Mouse (Mus musculus) myocyte (in vitro differentiated cells): ENCODE measurements around the gene Creld2. TPM values are rescaled to one million over a fixed set of nuclear protein-coding genes. Genes with fewer than 3 reads are reported as not detected.
"Not testable (repeated sequence)": the region's sequence is repeated elsewhere in the genome, so short reads cannot be mapped to it uniquely, and the experiment has no call there.

Experiments used
- H3K27me3 ChIP-seq: one replicate; pipeline ENCODE4 v1.6.1; 2011; ENCODE audit not compliant: control insufficient read depth, insufficient read depth, insufficient read length
- H3K36me3 ChIP-seq: one replicate; pipeline ENCODE4 v1.6.1; 2011; ENCODE audit not compliant: control insufficient read depth, insufficient read depth
- H3K4me2 ChIP-seq: one replicate; pipeline ENCODE4 v1.6.1; 2011; ENCODE audit warnings: low read depth, control low read depth
- H3K4me3 ChIP-seq: one replicate; pipeline ENCODE4 v1.5.1; 2011; ENCODE audit warnings: mild to moderate bottlenecking, control low read depth, moderate library complexity
- H3K79me2 ChIP-seq: one replicate; pipeline ENCODE4 v1.6.1; 2011; ENCODE audit not compliant: control insufficient read depth, insufficient read depth
- H3ac ChIP-seq: one replicate; pipeline ENCODE4 v1.6.1; 2011; ENCODE audit not compliant: control insufficient read depth, insufficient read length
- CEBPB ChIP-seq: IDR thresholded peaks from 2 replicates; pipeline ENCODE4 v1.6.1; 2011; ENCODE audit warnings: mild to moderate bottlenecking, moderate library complexity; ENCODE audit not compliant: poor library complexity, insufficient read depth, severe bottlenecking
- E2F4 ChIP-seq: IDR thresholded peaks from one replicate; pipeline ENCODE4 v1.6.1; 2011; ENCODE audit warnings: mild to moderate bottlenecking, control low read depth, moderate library complexity; ENCODE audit not compliant: insufficient read depth
- MAX ChIP-seq: IDR thresholded peaks from one replicate; pipeline ENCODE4 v1.6.1; 2011; ENCODE audit warnings: low read depth, mild to moderate bottlenecking, control low read depth
- MYOD1 ChIP-seq, 3 experiments: IDR thresholded peaks; one replicate each; pipeline ENCODE4 v1.6.1; 2011; ENCODE audit warnings: control low read depth in 2 of 3, low read depth in 2 of 3, mild to moderate bottlenecking in 2 of 3, moderate library complexity in 1 of 3; ENCODE audit not compliant: insufficient read length in 2 of 3, control insufficient read depth in 1 of 3
- MYOG ChIP-seq, 3 experiments: IDR thresholded peaks; one replicate each; pipeline ENCODE4 v1.6.1; 2011; ENCODE audit warnings: control low read depth in 2 of 3, low read depth in 2 of 3, mild to moderate bottlenecking in 2 of 3; ENCODE audit not compliant: insufficient read length in 2 of 3, control insufficient read depth in 1 of 3, insufficient read depth in 1 of 3
- POLR2A ChIP-seq: IDR thresholded peaks from one replicate; pipeline ENCODE4 v1.6.1; 2011; ENCODE audit warnings: low read depth, mild to moderate bottlenecking, control low read depth, moderate library complexity; ENCODE audit not compliant: insufficient read length
- POLR2AphosphoS2 ChIP-seq: IDR thresholded peaks from one replicate; pipeline ENCODE4 v1.6.1; 2011; ENCODE audit warnings: low read depth, control low read depth; ENCODE audit not compliant: insufficient read length
- REST ChIP-seq: IDR thresholded peaks from one replicate; pipeline ENCODE4 v1.6.1; 2011; ENCODE audit warnings: mild to moderate bottlenecking, control low read depth, moderate library complexity; ENCODE audit not compliant: insufficient read depth, insufficient read length
- SRF ChIP-seq: IDR thresholded peaks from one replicate; pipeline ENCODE4 v1.6.1; 2011; ENCODE audit warnings: low read depth; ENCODE audit not compliant: control insufficient read depth, insufficient read length
- TCF12 ChIP-seq: IDR thresholded peaks from one replicate; pipeline ENCODE4 v1.6.1; 2011; ENCODE audit warnings: mild to moderate bottlenecking, control low read depth; ENCODE audit not compliant: poor library complexity, insufficient read depth, severe bottlenecking
- TCF3 ChIP-seq: IDR thresholded peaks from one replicate; pipeline ENCODE4 v1.6.1; 2011; ENCODE audit warnings: low read depth, control low read depth; ENCODE audit not compliant: insufficient read length
- USF1 ChIP-seq: IDR thresholded peaks from one replicate; pipeline ENCODE4 v1.6.1; 2011; ENCODE audit warnings: low read depth, mild to moderate bottlenecking, control low read depth, moderate library complexity
- polyA plus RNA-seq: library from polyadenylated mRNA; unstranded; fragments of >200 nt; fragmentation: generic; extraction: Trizol; gene quantifications from one replicate; pipeline ENCODE4 v1.2.1, GENCODE M21; 2012; ENCODE audit warnings: missing spikeins

Gene Creld2
- polyA plus RNA-seq, 1 experiment, result 49.3 TPM

DNA sequence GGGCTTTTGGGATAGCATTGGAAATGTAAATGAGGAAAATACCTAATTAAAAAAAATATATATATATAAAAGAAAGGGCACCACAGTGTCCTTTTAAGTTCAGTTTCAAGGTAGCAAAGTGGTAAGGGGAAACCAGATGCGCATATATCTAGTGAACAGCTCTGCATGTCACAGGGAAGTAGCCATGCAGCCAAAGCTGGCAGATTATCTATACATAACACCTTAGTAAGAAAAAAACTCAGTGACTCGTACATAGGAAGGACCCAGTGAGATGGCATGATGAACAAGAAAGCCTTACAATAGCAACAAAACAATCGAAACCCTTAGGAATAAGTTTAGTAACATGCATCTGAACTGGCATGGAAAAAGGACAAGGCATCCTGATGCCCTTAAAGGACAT is 17.5 kb upstream of the Creld2 start:
- Histone ChIP-seq H3K4me3 (no peak overlapping the region), H3K4me2 (no peak overlapping the region), H3K79me2 (no peaks in the 10 kb centered on the region), H3ac (no peak overlapping the region), H3K36me3 (peaks cover 25% of the 10 kb centered on the region), H3K27me3 (no peaks in the 10 kb centered on the region)
- no peak for TF ChIP-seq TCF3
- no peak for TF ChIP-seq POLR2AphosphoS2
- no peak for TF ChIP-seq CEBPB
- TF ChIP-seq SRF, result no peak

DNA sequence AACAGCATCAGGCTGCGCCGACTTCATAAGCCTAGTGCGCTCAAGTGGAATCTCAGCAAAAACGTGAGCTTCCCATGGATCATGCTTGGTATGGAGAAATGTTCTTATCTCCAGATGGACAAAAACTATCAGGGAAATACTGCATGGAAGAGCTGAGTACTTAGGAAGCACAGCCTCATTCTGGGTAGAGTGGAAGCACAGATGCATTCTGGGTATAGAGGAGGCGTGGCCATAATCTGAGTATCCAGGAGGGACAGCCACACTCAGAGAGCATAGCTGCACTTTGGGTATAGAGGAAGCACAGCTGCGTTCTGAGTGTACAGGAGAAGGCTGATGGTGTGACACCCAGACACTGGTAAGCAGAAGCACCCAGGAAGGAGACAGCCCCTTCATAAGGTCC is 17.1 kb upstream of the Creld2 start:
- no peak overlapping the region for H3ac ChIP-seq
- no peaks in the 10 kb centered on the region for H3K27me3 ChIP-seq
- TF ChIP-seq USF1 (no peak), MAX (no peak), REST (no peak), TCF3 (no peak), SRF (no peak), E2F4 (no peak), POLR2AphosphoS2 (no peak), CEBPB (no peak), MYOD1 (IDR thresholded peaks at IDR 0.05; ENCODE audit: control insufficient read depth in 1 of 3, insufficient read length in 2 of 3, low read depth in 2 of 3) (no peak), MYOG (IDR thresholded peaks at IDR 0.05; ENCODE audit: control insufficient read depth in 1 of 3, insufficient read depth in 1 of 3, insufficient read length in 2 of 3, low read depth in 2 of 3) (no peak), POLR2A (no peak), TCF12 (no peak)
- peaks cover 25% of the 10 kb centered on the region for H3K36me3 ChIP-seq
- H3K4me3 ChIP-seq, result no peak overlapping the region
- H3K4me2 ChIP-seq, result no peak overlapping the region
- no peaks in the 10 kb centered on the region for H3K79me2 ChIP-seq

DNA sequence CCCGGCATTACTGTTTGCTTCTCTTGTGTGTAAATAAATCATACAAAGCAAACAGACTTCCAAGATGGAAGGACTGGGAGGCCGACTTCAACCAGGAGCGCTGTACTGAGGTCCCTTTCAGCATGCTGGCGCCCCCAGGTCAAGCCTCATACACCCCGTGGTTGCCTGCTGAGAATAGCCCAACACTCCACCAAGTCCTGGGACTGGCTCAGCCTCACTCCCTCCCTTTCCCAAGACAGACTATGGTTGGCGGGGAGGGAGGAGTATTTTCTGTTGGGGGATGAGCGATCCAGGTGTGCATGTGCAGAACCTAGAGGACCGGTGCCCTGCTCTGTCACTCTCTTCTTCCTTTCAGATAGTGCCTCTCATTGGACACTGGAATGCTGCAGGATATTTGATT is 11.3 kb upstream of the Creld2 start:
- Histone ChIP-seq H3K27me3 (no peaks in the 10 kb centered on the region), H3ac (no peak overlapping the region), H3K4me2 (no peak overlapping the region), H3K4me3 (no peak overlapping the region), H3K79me2 (no peaks in the 10 kb centered on the region), H3K36me3 (peaks cover 30% of the 10 kb centered on the region)
- no peak for TF ChIP-seq E2F4
- no peak for TF ChIP-seq CEBPB
- no peak for TF ChIP-seq REST
- no peak for TF ChIP-seq SRF
- no peak for TF ChIP-seq POLR2AphosphoS2
- TF ChIP-seq TCF12, result no peak
- TF ChIP-seq POLR2A, result no peak
- no peak for TF ChIP-seq MYOD1 (IDR thresholded peaks at IDR 0.05; ENCODE audit: control insufficient read depth in 1 of 3, insufficient read length in 2 of 3, low read depth in 2 of 3)
- no peak for TF ChIP-seq MAX
- TF ChIP-seq USF1, result no peak
- no peak for TF ChIP-seq MYOG (IDR thresholded peaks at IDR 0.05; ENCODE audit: control insufficient read depth in 1 of 3, insufficient read depth in 1 of 3, insufficient read length in 2 of 3, low read depth in 2 of 3)
- TF ChIP-seq TCF3, result no peak

DNA sequence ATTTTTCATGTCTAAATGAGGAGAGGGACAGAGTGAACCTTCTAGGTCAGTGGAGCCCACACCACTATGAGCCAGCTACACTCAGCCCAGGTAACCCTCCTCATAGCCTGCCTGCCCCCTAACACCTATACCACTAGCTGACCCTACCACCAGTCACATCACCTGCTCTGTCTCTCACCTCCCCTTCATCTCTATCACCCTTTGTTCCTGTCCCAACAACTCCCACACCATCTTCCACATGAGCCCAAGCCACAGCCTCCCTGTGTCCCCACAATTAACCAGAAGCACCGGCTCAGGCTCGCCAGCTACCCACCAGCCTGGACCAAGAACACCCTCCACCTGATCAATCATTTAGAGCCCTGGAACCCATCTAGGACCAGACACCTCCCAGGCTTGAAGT is 9.1 kb upstream of the Creld2 start:
- no peaks in the 10 kb centered on the region for H3K79me2 ChIP-seq
- H3K36me3 ChIP-seq, result peaks cover 38% of the 10 kb centered on the region
- no peaks in the 10 kb centered on the region for H3K27me3 ChIP-seq
- no peak overlapping the region for H3K4me2 ChIP-seq
- H3ac ChIP-seq, result no peak overlapping the region
- no peak overlapping the region for H3K4me3 ChIP-seq
- TF ChIP-seq POLR2A (no peak), REST (no peak), MAX (no peak), SRF (no peak), TCF3 (no peak), MYOG (IDR thresholded peaks at IDR 0.05; ENCODE audit: control insufficient read depth in 1 of 3, insufficient read depth in 1 of 3, insufficient read length in 2 of 3, low read depth in 2 of 3) (no peak), POLR2AphosphoS2 (no peak), USF1 (no peak), MYOD1 (IDR thresholded peaks at IDR 0.05; ENCODE audit: control insufficient read depth in 1 of 3, insufficient read length in 2 of 3, low read depth in 2 of 3) (no peak)

DNA sequence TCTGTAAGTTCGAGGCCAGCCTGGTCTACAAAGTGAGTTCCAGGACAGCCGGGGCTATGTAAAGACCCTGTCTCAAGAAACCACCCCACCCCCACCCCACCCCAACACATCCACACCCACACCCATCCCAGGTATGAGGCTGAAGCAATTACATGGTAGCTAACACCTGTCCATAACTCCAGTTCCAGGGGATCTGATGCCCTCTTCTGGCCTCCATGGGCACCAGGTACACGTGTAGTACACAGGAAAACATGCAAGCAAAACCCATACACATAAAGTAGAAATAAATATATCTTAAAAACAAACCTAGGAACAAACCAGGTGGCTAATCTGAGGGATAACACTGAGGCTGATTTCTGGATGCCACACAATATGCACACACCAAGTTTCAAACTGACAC is 6.2 kb upstream of the Creld2 start:
- H3K4me3 ChIP-seq, result no peak overlapping the region
- no peak overlapping the region for H3ac ChIP-seq
- TF ChIP-seq REST (no peak), E2F4 (no peak), SRF (no peak), USF1 (no peak), POLR2AphosphoS2 (no peak), MYOD1 (IDR thresholded peaks at IDR 0.05; ENCODE audit: control insufficient read depth in 1 of 3, insufficient read length in 2 of 3, low read depth in 2 of 3) (no peak), MYOG (IDR thresholded peaks at IDR 0.05; ENCODE audit: control insufficient read depth in 1 of 3, insufficient read depth in 1 of 3, insufficient read length in 2 of 3, low read depth in 2 of 3) (no peak), CEBPB (no peak), POLR2A (no peak)
- no peaks in the 10 kb centered on the region for H3K27me3 ChIP-seq
- H3K79me2 ChIP-seq, result peaks cover 5% of the 10 kb centered on the region
- no peak overlapping the region for H3K4me2 ChIP-seq
- H3K36me3 ChIP-seq, result peaks cover 25% of the 10 kb centered on the region

DNA sequence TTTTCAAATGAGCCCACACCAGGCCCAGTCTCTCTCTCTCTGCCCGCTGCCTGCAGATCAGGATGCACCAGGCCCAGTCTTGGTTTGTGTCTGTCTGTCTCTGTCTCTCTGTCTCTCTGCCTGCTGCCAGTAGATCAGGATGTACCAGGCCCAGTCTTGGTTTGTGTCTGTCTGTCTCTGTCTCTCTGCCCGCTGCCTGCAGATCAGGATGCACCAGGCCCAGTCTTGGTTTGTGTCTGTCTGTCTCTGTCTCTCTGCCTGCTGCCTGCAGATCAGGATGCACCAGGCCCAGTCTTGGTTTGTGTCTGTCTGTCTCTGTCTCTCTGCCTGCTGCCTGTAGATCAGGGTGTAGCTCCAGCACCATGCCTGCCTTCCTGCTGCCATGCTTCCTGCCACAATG is 5.6 kb upstream of the Creld2 start:
- peaks cover 11% of the 10 kb centered on the region for H3K79me2 ChIP-seq
- H3K4me3 ChIP-seq, H3ac ChIP-seq, H3K4me2 ChIP-seq, H3K27me3 ChIP-seq: not testable (repeated sequence)
- H3K36me3 ChIP-seq, result peaks cover 25% of the 10 kb centered on the region
